Mouse (Mus musculus) myocyte (in vitro differentiated cells): ENCODE measurements around the gene Slc2a9. TPM values are rescaled to one million over a fixed set of nuclear protein-coding genes. Genes with fewer than 3 reads are reported as not detected.

Experiments used
- H3K27me3 ChIP-seq: one replicate; pipeline ENCODE4 v1.6.1; 2011; ENCODE audit not compliant: control insufficient read depth, insufficient read depth, insufficient read length
- H3K36me3 ChIP-seq: one replicate; pipeline ENCODE4 v1.6.1; 2011; ENCODE audit not compliant: control insufficient read depth, insufficient read depth
- H3K4me2 ChIP-seq: one replicate; pipeline ENCODE4 v1.6.1; 2011; ENCODE audit warnings: low read depth, control low read depth
- H3K4me3 ChIP-seq: one replicate; pipeline ENCODE4 v1.5.1; 2011; ENCODE audit warnings: mild to moderate bottlenecking, control low read depth, moderate library complexity
- H3K79me2 ChIP-seq: one replicate; pipeline ENCODE4 v1.6.1; 2011; ENCODE audit not compliant: control insufficient read depth, insufficient read depth
- H3ac ChIP-seq: one replicate; pipeline ENCODE4 v1.6.1; 2011; ENCODE audit not compliant: control insufficient read depth, insufficient read length
- CEBPB ChIP-seq: IDR thresholded peaks from 2 replicates; pipeline ENCODE4 v1.6.1; 2011; ENCODE audit warnings: mild to moderate bottlenecking, moderate library complexity; ENCODE audit not compliant: poor library complexity, insufficient read depth, severe bottlenecking
- E2F4 ChIP-seq: IDR thresholded peaks from one replicate; pipeline ENCODE4 v1.6.1; 2011; ENCODE audit warnings: mild to moderate bottlenecking, control low read depth, moderate library complexity; ENCODE audit not compliant: insufficient read depth
- MAX ChIP-seq: IDR thresholded peaks from one replicate; pipeline ENCODE4 v1.6.1; 2011; ENCODE audit warnings: low read depth, mild to moderate bottlenecking, control low read depth
- MYOD1 ChIP-seq, 3 experiments: IDR thresholded peaks; one replicate each; pipeline ENCODE4 v1.6.1; 2011; ENCODE audit warnings: control low read depth in 2 of 3, low read depth in 2 of 3, mild to moderate bottlenecking in 2 of 3, moderate library complexity in 1 of 3; ENCODE audit not compliant: insufficient read length in 2 of 3, control insufficient read depth in 1 of 3
- MYOG ChIP-seq, 3 experiments: IDR thresholded peaks; one replicate each; pipeline ENCODE4 v1.6.1; 2011; ENCODE audit warnings: control low read depth in 2 of 3, low read depth in 2 of 3, mild to moderate bottlenecking in 2 of 3; ENCODE audit not compliant: insufficient read length in 2 of 3, control insufficient read depth in 1 of 3, insufficient read depth in 1 of 3
- POLR2A ChIP-seq: IDR thresholded peaks from one replicate; pipeline ENCODE4 v1.6.1; 2011; ENCODE audit warnings: low read depth, mild to moderate bottlenecking, control low read depth, moderate library complexity; ENCODE audit not compliant: insufficient read length
- POLR2AphosphoS2 ChIP-seq: IDR thresholded peaks from one replicate; pipeline ENCODE4 v1.6.1; 2011; ENCODE audit warnings: low read depth, control low read depth; ENCODE audit not compliant: insufficient read length
- REST ChIP-seq: IDR thresholded peaks from one replicate; pipeline ENCODE4 v1.6.1; 2011; ENCODE audit warnings: mild to moderate bottlenecking, control low read depth, moderate library complexity; ENCODE audit not compliant: insufficient read depth, insufficient read length
- SRF ChIP-seq: IDR thresholded peaks from one replicate; pipeline ENCODE4 v1.6.1; 2011; ENCODE audit warnings: low read depth; ENCODE audit not compliant: control insufficient read depth, insufficient read length
- TCF12 ChIP-seq: IDR thresholded peaks from one replicate; pipeline ENCODE4 v1.6.1; 2011; ENCODE audit warnings: mild to moderate bottlenecking, control low read depth; ENCODE audit not compliant: poor library complexity, insufficient read depth, severe bottlenecking
- TCF3 ChIP-seq: IDR thresholded peaks from one replicate; pipeline ENCODE4 v1.6.1; 2011; ENCODE audit warnings: low read depth, control low read depth; ENCODE audit not compliant: insufficient read length
- USF1 ChIP-seq: IDR thresholded peaks from one replicate; pipeline ENCODE4 v1.6.1; 2011; ENCODE audit warnings: low read depth, mild to moderate bottlenecking, control low read depth, moderate library complexity
- polyA plus RNA-seq: library from polyadenylated mRNA; unstranded; fragments of >200 nt; fragmentation: generic; extraction: Trizol; gene quantifications from one replicate; pipeline ENCODE4 v1.2.1, GENCODE M21; 2012; ENCODE audit warnings: missing spikeins

The Slc2a9 gene
- polyA plus RNA-seq, 1 experiment, result 1.1 TPM

DNA sequence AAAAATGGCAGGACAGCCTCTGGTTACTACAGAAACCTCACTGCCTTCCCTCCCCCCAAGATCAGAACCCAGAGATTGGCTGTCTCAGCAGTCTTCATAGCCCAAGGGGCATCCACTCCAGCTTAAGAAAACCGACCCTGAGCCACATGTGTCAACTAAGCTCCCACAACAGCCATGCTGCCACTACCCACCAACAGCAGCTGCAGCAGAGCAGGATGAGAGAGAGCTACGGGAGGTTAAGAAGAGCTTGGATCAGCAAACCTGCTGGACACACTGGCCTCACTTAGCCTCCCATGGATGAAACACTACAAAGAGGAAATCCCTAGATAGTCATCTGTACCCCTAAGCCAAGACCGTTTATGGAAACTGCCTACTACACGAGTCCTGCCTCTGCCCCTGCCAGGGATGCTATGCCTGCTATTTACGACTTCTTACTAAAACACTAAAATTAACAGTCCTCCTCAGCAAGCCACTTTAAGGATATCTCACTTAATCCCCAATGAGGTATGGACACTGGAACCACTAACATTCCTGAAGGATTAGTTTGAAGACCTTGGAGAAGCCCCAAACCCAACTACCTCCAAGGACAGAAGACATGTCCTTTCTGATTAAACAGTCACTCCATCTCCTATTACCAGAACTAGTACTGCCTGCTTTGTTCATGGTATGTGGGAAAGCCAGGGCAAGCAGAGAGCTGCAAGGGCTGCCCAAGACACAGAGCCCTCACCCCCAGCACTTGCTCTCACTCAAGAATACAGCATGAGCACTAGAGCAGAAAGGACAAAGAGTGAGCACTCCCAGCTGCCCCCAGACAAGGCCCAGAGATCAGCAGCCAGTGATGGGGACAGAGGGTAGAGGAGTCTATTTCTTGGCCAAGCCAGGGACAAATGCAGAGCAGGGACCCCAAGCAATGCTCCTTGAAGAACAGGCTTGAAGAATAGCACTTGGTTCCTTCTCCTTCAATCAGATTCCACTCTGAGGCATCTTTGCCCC is 41.8 kb upstream of the Slc2a9 start:
- peaks cover 55% of the 10 kb centered on the region for H3K36me3 ChIP-seq
- TF ChIP-seq MYOD1 (IDR thresholded peaks at IDR 0.05; ENCODE audit: control insufficient read depth in 1 of 3, insufficient read length in 2 of 3, low read depth in 2 of 3) (peak; percentile 19 to 83 (median 78)), CEBPB (no peak), SRF (no peak), MYOG (IDR thresholded peaks at IDR 0.05; ENCODE audit: control insufficient read depth in 1 of 3, insufficient read depth in 1 of 3, insufficient read length in 2 of 3, low read depth in 2 of 3) (peak; percentile 32 to 83 (median 72))

DNA sequence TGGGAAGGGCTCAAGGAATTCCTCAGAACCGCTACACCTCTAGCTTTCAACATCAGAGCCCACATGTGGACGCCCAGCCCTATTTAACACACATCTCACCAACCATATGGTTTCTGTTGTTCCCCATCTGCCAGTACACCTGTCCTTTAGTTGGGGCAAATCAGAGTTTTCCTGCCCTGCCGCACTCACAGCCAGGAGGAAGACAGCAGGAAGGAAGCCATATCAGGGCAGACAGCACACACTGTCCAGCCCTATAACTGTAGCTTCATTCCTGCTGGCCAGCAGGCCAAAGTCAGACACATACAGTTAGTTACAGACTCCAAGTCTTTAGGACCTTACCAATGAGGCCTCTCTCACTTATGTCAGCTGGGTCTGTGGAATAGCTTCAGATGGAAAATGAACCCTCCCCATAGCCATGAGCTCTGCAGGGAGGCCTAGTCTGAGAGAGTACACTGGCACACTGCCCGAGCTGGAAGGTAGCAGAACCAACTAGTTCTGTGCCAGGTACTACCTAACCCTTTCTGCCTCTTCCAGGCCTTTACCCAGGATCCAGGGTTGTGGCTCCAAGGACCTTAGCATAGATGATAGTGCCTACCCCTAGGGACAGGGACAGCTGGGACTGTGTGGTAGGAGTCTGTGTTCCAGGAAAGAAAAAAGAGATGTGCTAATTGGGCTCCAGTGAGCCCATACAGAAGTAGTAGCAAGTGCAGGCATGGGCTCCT is 40.7 kb upstream of the Slc2a9 start:
- peak overlapping the region; percentile 16 for H3K4me2 ChIP-seq
- no peaks in the 10 kb centered on the region for H3K27me3 ChIP-seq
- H3K79me2 ChIP-seq, result peaks cover 17% of the 10 kb centered on the region
- H3K4me3 ChIP-seq, result no peak overlapping the region
- no peak overlapping the region for H3ac ChIP-seq
- no peak for TF ChIP-seq TCF3
- no peak for TF ChIP-seq POLR2A
- no peak for TF ChIP-seq MYOD1 (IDR thresholded peaks at IDR 0.05; ENCODE audit: control insufficient read depth in 1 of 3, insufficient read length in 2 of 3, low read depth in 2 of 3)
- TF ChIP-seq POLR2AphosphoS2, result no peak
- peaks cover 59% of the 10 kb centered on the region for H3K36me3 ChIP-seq

More for the DNA sequence above, 41.8 kb upstream of the Slc2a9 start:
- Histone ChIP-seq H3ac (no peak overlapping the region), H3K27me3 (no peaks in the 10 kb centered on the region), H3K79me2 (peaks cover 24% of the 10 kb centered on the region), H3K4me2 (peak overlapping the region; percentile 25), H3K4me3 (no peak overlapping the region)

DNA sequence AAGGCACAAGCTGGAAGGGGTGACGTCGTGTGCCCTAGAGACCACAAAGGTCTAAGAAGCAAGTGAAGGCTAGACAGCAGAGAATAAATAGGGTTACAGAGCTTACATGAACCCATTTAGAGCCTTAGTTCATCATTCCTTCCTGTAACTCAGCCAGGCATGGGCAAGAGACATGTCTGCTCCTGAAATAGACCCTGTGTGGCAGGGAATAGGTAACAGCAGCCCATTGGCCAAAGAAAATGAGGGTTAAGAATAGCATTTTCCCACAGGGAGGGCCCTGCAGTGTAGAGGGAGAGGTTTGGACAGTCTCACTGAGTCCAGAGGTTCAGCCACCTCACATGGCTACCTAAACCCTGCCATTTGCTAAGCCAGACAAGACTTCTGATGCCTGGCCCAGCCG is 38.8 kb upstream of the Slc2a9 start:
- no peak overlapping the region for H3K4me3 ChIP-seq
- TF ChIP-seq CEBPB (no peak), TCF12 (no peak), SRF (no peak), MYOG (IDR thresholded peaks at IDR 0.05; ENCODE audit: control insufficient read depth in 1 of 3, insufficient read depth in 1 of 3, insufficient read length in 2 of 3, low read depth in 2 of 3) (no peak), POLR2AphosphoS2 (no peak), MYOD1 (IDR thresholded peaks at IDR 0.05; ENCODE audit: control insufficient read depth in 1 of 3, insufficient read length in 2 of 3, low read depth in 2 of 3) (no peak), MAX (no peak), USF1 (no peak), TCF3 (no peak), POLR2A (no peak), REST (no peak), E2F4 (no peak)

DNA sequence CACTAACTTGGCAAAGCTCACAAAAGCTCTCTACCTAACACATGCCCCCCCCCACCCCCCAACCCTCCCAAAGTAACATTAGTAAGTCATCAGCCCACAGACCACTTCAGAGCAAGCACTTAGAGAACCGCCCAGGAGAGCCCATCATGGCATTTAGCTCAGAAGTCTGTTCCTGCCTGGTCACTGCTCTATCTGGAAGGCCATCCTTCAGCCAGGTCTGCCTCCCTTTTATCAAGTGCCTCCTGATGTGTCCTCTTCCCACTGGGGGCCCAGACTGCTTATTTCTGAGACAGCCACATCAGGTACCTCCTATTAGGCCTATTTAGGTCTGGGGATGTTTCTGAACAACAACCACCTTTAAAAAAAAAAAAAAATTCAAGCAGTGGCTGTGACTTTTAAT is 38.0 kb upstream of the Slc2a9 start:
- TF ChIP-seq REST (no peak), SRF (no peak), POLR2A (no peak), MAX (no peak), MYOD1 (IDR thresholded peaks at IDR 0.05; ENCODE audit: control insufficient read depth in 1 of 3, insufficient read length in 2 of 3, low read depth in 2 of 3) (no peak), POLR2AphosphoS2 (no peak), E2F4 (no peak), CEBPB (no peak), TCF3 (no peak), MYOG (IDR thresholded peaks at IDR 0.05; ENCODE audit: control insufficient read depth in 1 of 3, insufficient read depth in 1 of 3, insufficient read length in 2 of 3, low read depth in 2 of 3) (no peak)
- no peak overlapping the region for H3K4me2 ChIP-seq
- H3K4me3 ChIP-seq, result no peak overlapping the region
- H3K27me3 ChIP-seq, result no peaks in the 10 kb centered on the region
- no peak overlapping the region for H3ac ChIP-seq
- H3K36me3 ChIP-seq, result peaks cover 37% of the 10 kb centered on the region
- H3K79me2 ChIP-seq, result peaks cover 10% of the 10 kb centered on the region

More for the DNA sequence above, 38.8 kb upstream of the Slc2a9 start:
- Histone ChIP-seq H3K27me3 (no peaks in the 10 kb centered on the region), H3ac (no peak overlapping the region), H3K4me2 (no peak overlapping the region), H3K79me2 (peaks cover 10% of the 10 kb centered on the region), H3K36me3 (peaks cover 43% of the 10 kb centered on the region)
